Mouse (Mus musculus) cerebellum, adult 2 months (tissue): ENCODE measurements around the gene Ipo9.

Source experiments
- CTCF ChIP-seq: fragments of 200-500 bp; IDR thresholded peaks from 2 replicates; pipeline ENCODE4 v1.5.1; 2011; ENCODE audit warnings: low read depth, mild to moderate bottlenecking, control low read depth, low read length, moderate library complexity, borderline replicate concordance; ENCODE audit not compliant: insufficient read depth
- POLR2A ChIP-seq: fragments of 200-500 bp; IDR thresholded peaks from 2 replicates; pipeline ENCODE4 v1.6.1; 2011; ENCODE audit warnings: low read length, control low read depth, borderline replicate concordance; ENCODE audit not compliant: insufficient read depth

DNA sequence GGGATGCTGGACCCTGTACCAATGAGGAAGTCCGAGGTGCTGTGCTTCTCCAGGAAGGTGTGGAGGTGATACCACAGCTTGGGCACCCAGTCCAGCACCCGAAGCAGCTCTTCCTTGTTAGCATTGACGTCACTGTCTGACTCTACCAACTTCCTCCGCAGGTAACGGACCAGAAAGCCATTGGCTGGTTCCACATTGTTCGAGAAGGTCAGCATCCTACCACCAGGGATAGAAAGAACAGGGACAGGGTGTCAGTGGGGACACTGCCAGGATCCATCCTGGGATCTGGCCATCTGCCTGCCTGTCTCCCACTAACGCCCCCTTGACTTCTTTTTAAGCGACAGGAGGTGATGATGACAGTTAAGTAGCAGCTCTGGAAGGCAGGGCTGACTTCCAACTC lies 19.6 kb upstream of the Ipo9 start:
- TF ChIP-seq CTCF = no peak
- no peak for TF ChIP-seq POLR2A
